Mouse (Mus musculus) adrenal gland, adult 2 months (tissue): ENCODE measurements around the gene Atg4a-ps. TPM values are rescaled to one million over a fixed set of nuclear protein-coding genes. Genes with fewer than 3 reads are reported as not detected.

Experiments
- DNase-seq: peaks from one replicate; pipeline ENCODE4 v3.0.0; 2021
- microRNA-seq, 2 experiments: library from miRNA; unstranded; fragments of <30 nt; microRNA quantifications; one replicate each; pipeline ENCODE4 v1.2.0; 2021
- polyA plus RNA-seq: library from polyadenylated mRNA; depleted of rRNA; stranded (reverse); fragments of >200 nt; gene quantifications from 2 replicates; pipeline ENCODE4 v1.2.3, GENCODE M21; 2012; rRNA removed
- total RNA-seq, 2 experiments: library from RNA; stranded (reverse); gene quantifications; 2 replicates each; pipeline ENCODE4 v1.2.3; 2021

Gene Atg4a-ps
- total and polyA plus RNA-seq, 3 experiments: 0.14 to 3.7 TPM; not detected in 1

GRCm38 (mm10) chr3:103626481-103626880, 19.4 kb downstream of the Atg4a-ps start:
- no peak for DNase-seq

GRCm38 (mm10) chr3:103625169-103625568, 20.7 kb downstream of the Atg4a-ps start:
- DNase-seq: no peak

- DNase-seq: no peak
These were observed 21.2 kb downstream of the Atg4a-ps start for GRCm38 (mm10) chr3:103624591-103625051.

GRCm38 (mm10) chr3:103623893-103624470, 21.9 kb downstream of the Atg4a-ps start:
- no peak for DNase-seq

GRCm38 (mm10) chr3:103620101-103620500, 25.8 kb downstream of the Atg4a-ps start:
- no peak for DNase-seq

GRCm38 (mm10) chr3:103616981-103617380, 28.9 kb downstream of the Atg4a-ps start:
- DNase-seq: no peak

- DNase-seq: no peak
These were observed 30.2 kb downstream of the Atg4a-ps start for GRCm38 (mm10) chr3:103615621-103616020.

- no peak for DNase-seq
These were observed 33.1 kb downstream of the Atg4a-ps start for GRCm38 (mm10) chr3:103612636-103613355.

GRCm38 (mm10) chr3:103610231-103610630, 35.6 kb downstream of the Atg4a-ps start:
- DNase-seq: no peak

- no peak for DNase-seq
These were observed 38.9 kb downstream of the Atg4a-ps start for GRCm38 (mm10) chr3:103606660-103607595.

- DNase-seq: no peak
These were observed 39.7 kb downstream of the Atg4a-ps start for GRCm38 (mm10) chr3:103606045-103606597.

GRCm38 (mm10) chr3:103601561-103601960, 44.3 kb downstream of the Atg4a-ps start:
- no peak for DNase-seq

- peak; percentile 70 for DNase-seq
These were observed 44.9 kb downstream of the Atg4a-ps start for GRCm38 (mm10) chr3:103601011-103601410.

- no peak for DNase-seq
These were observed 48.3 kb downstream of the Atg4a-ps start for GRCm38 (mm10) chr3:103597586-103597985.

- DNase-seq: peak; percentile 59
These were observed 50.5 kb downstream of the Atg4a-ps start for GRCm38 (mm10) chr3:103595271-103595810.

Small RNA genes lying within 50 kb of the gene (microRNA-seq; reads per million reads assigned to microRNA genes)
- 0 reads per million in 2 experiments for gene Gm25325

Other genes with a start within 250 kb of the Atg4a-ps start
- gene Syt6, start 70.8 kb downstream of the Atg4a-ps start, total RNA-seq: not detected
- gene Syt6, start 70.8 kb downstream of the Atg4a-ps start, polyA plus RNA-seq: not detected in 2 replicates
- gene Olfml3, start 91.9 kb upstream of the Atg4a-ps start, total RNA-seq: 10 to 100 TPM; 20.2 to 21.5 TPM
- gene Olfml3, start 91.9 kb upstream of the Atg4a-ps start, polyA plus RNA-seq: 15.9 and 16.0 TPM in 2 replicates
- gene Gm10964, start 93.3 kb upstream of the Atg4a-ps start, total RNA-seq: not detected
- not detected in 2 replicates for gene Gm10964, start 93.3 kb upstream of the Atg4a-ps start, polyA plus RNA-seq
- 100 to 1,000 TPM; 131 to 139 TPM for gene Hipk1, start 145.5 kb upstream of the Atg4a-ps start, total RNA-seq
- 83.4 and 88.1 TPM in 2 replicates for gene Hipk1, start 145.5 kb upstream of the Atg4a-ps start, polyA plus RNA-seq
- gene Dclre1b, start 163.4 kb upstream of the Atg4a-ps start, total RNA-seq: 10 to 100 TPM; 17.4 to 20.0 TPM
- 13.0 and 17.5 TPM in 2 replicates for gene Dclre1b, start 163.4 kb upstream of the Atg4a-ps start, polyA plus RNA-seq
- gene Ap4b1, start 163.5 kb upstream of the Atg4a-ps start, total RNA-seq: 10 to 100 TPM; 13.7 to 23.7 TPM
- 6.7 and 7.2 TPM in 2 replicates for gene Ap4b1, start 163.5 kb upstream of the Atg4a-ps start, polyA plus RNA-seq
- under 1 TPM; 0.38 to 0.49 TPM for gene Gm43064, start 163.5 kb upstream of the Atg4a-ps start, total RNA-seq
- not detected in 2 replicates for gene Gm43064, start 163.5 kb upstream of the Atg4a-ps start, polyA plus RNA-seq
- not detected for gene Bcl2l15, start 186.5 kb upstream of the Atg4a-ps start, total RNA-seq
- not detected in 2 replicates for gene Bcl2l15, start 186.5 kb upstream of the Atg4a-ps start, polyA plus RNA-seq
- gene Ptpn22, start 213.7 kb upstream of the Atg4a-ps start, total RNA-seq: 1 to 10 TPM; 1.6 to 2.7 TPM
- 0.27 and 0.41 TPM in 2 replicates for gene Ptpn22, start 213.7 kb upstream of the Atg4a-ps start, polyA plus RNA-seq